Mouse (Mus musculus): Measurements from ENCODE around the gene Zfp319. TPM values are rescaled to one million over a fixed set of nuclear protein-coding genes. Genes with fewer than 3 reads are reported as not detected.

The Zfp319 gene
- polyA plus RNA-seq, 1 experiment from 2014 or later, result 11.3 TPM

GRCm38 (mm10) chr8:95305526-95305925, 26.2 kb downstream of the Zfp319 start:
- H3K27me3 ChIP-seq, result no peaks in the 10 kb centered on the region
- 70% methylated on average over 4 of the region's 4 CpGs for whole genome bisulfite sequencing
- no peak overlapping the region for H3K27ac ChIP-seq

GRCm38 (mm10) chr8:95302410-95302809, 29.3 kb downstream of the Zfp319 start:
- Histone ChIP-seq H3K27ac (no peak overlapping the region), H3K4me2 (no peak overlapping the region), H3K36me3 (no peaks in the 10 kb centered on the region), H3K9me3 (no peaks in the 10 kb centered on the region), H3K27me3 (no peaks in the 10 kb centered on the region), H3K9ac (replicated peaks) (no peak overlapping the region), H3K4me3 (replicated peaks) (no peak overlapping the region), H3K4me1 (replicated peaks) (no peaks in the 10 kb centered on the region)
- WGBS, result 23% methylated on average over 5 of the region's 5 CpGs
- no peak for ATAC-seq (ENCODE audit: insufficient number of reproducible peaks, insufficient read depth, low FRiP score, low TSS enrichment, low read depth)

More at GRCm38 (mm10) chr8:95305526-95305925, 26.2 kb downstream of the Zfp319 start:
- no peaks in the 10 kb centered on the region for H3K36me3 ChIP-seq
- H3K9me3 ChIP-seq, result no peaks in the 10 kb centered on the region
- no peak overlapping the region for H3K4me2 ChIP-seq
- H3K4me3 ChIP-seq (replicated peaks), result no peak overlapping the region
- ATAC-seq (ENCODE audit: insufficient number of reproducible peaks, insufficient read depth, low FRiP score, low TSS enrichment, low read depth), result no peak
- H3K4me1 ChIP-seq (replicated peaks), result no peaks in the 10 kb centered on the region
- no peak overlapping the region for H3K9ac ChIP-seq (replicated peaks)

GRCm38 (mm10) chr8:95293891-95294290, 37.9 kb downstream of the Zfp319 start:
- Histone ChIP-seq H3K9ac (replicated peaks) (no peak overlapping the region), H3K4me2 (no peak overlapping the region), H3K4me3 (replicated peaks) (no peak overlapping the region), H3K36me3 (no peaks in the 10 kb centered on the region), H3K4me1 (replicated peaks) (peaks cover 7% of the 10 kb centered on the region; the same call in 1 of the 2 replicates), H3K27ac (peak overlapping the region; percentile 20; the same call in 1 of the 2 replicates), H3K9me3 (no peaks in the 10 kb centered on the region), H3K27me3 (no peaks in the 10 kb centered on the region)
- 75% methylated on average over 7 of the region's 7 CpGs for WGBS
- ATAC-seq (ENCODE audit: insufficient number of reproducible peaks, insufficient read depth, low FRiP score, low TSS enrichment, low read depth), result no peak

GRCm38 (mm10) chr8:95293172-95293571, 38.6 kb downstream of the Zfp319 start:
- Histone ChIP-seq H3K4me3 (replicated peaks) (no peak overlapping the region), H3K9ac (replicated peaks) (no peak overlapping the region), H3K27me3 (no peaks in the 10 kb centered on the region), H3K4me2 (no peak overlapping the region), H3K27ac (no peak overlapping the region), H3K9me3 (no peaks in the 10 kb centered on the region), H3K4me1 (replicated peaks) (peaks cover 7% of the 10 kb centered on the region; the same call in 1 of the 2 replicates), H3K36me3 (no peaks in the 10 kb centered on the region)
- ATAC-seq (ENCODE audit: insufficient number of reproducible peaks, insufficient read depth, low FRiP score, low TSS enrichment, low read depth), result no peak
- 77% methylated on average over 11 of the region's 11 CpGs for WGBS

GRCm38 (mm10) chr8:95289066-95289650, 42.6 kb downstream of the Zfp319 start:
- H3K36me3 ChIP-seq, result no peaks in the 10 kb centered on the region
- no peak for ATAC-seq (ENCODE audit: insufficient number of reproducible peaks, insufficient read depth, low FRiP score, low TSS enrichment, low read depth)
- H3K9ac ChIP-seq (replicated peaks), result no peak overlapping the region
- no peak overlapping the region for H3K27ac ChIP-seq
- peaks cover 5% of the 10 kb centered on the region; the same call in 1 of the 2 replicates for H3K4me1 ChIP-seq (replicated peaks)
- H3K4me2 ChIP-seq, result no peak overlapping the region
- 67% methylated on average over 6 of the region's 6 CpGs for WGBS
- H3K9me3 ChIP-seq, result no peaks in the 10 kb centered on the region
- H3K4me3 ChIP-seq (replicated peaks), result no peak overlapping the region
- no peaks in the 10 kb centered on the region for H3K27me3 ChIP-seq

GRCm38 (mm10) chr8:95281493-95281892, 50.3 kb downstream of the Zfp319 start:
- Histone ChIP-seq H3K36me3 (no peaks in the 10 kb centered on the region), H3K9me3 (no peaks in the 10 kb centered on the region), H3K27me3 (no peaks in the 10 kb centered on the region), H3K4me3 (replicated peaks) (no peak overlapping the region), H3K4me2 (no peak overlapping the region), H3K9ac (replicated peaks) (no peak overlapping the region), H3K4me1 (replicated peaks) (no peaks in the 10 kb centered on the region), H3K27ac (no peak overlapping the region)
- WGBS, result 57% methylated on average over 5 of the region's 5 CpGs
- no peak for ATAC-seq (ENCODE audit: insufficient number of reproducible peaks, insufficient read depth, low FRiP score, low TSS enrichment, low read depth)

Other genes with a start within 250 kb of the Zfp319 start
- 16.4 and 16.5 TPM in 2 replicates for gene Kifc3, start 129.1 kb downstream of the Zfp319 start, polyA plus RNA-seq (2016; fragmentation: Nextera tagmentation; extraction: Ambion mirVana)
- 0.26 TPM in 1 of 2 replicates, not detected in the other for gene Cngb1, start 25.4 kb downstream of the Zfp319 start, polyA plus RNA-seq (2016; fragmentation: Nextera tagmentation; extraction: Ambion mirVana)
- 0.56 TPM in 1 of 2 replicates, not detected in the other for gene Tepp, start 21.4 kb downstream of the Zfp319 start, polyA plus RNA-seq (2016; fragmentation: Nextera tagmentation; extraction: Ambion mirVana)
- gene Usb1, start 334 bp upstream of the Zfp319 start, polyA plus RNA-seq (2016; fragmentation: Nextera tagmentation; extraction: Ambion mirVana), result 39.7 and 40.9 TPM in 2 replicates
- 12.5 and 13.8 TPM in 2 replicates for gene Mmp15, start 20.3 kb upstream of the Zfp319 start, polyA plus RNA-seq (2016; fragmentation: Nextera tagmentation; extraction: Ambion mirVana)
- 136 and 144 TPM in 2 replicates for gene Cfap20, start 102.9 kb upstream of the Zfp319 start, polyA plus RNA-seq (2016; fragmentation: Nextera tagmentation; extraction: Ambion mirVana)
- 12.6 and 14.0 TPM in 2 replicates for gene Csnk2a2, start 158.1 kb upstream of the Zfp319 start, polyA plus RNA-seq (2016; fragmentation: Nextera tagmentation; extraction: Ambion mirVana)
- gene Ccdc113, start 202.1 kb upstream of the Zfp319 start, polyA plus RNA-seq (2016; fragmentation: Nextera tagmentation; extraction: Ambion mirVana), result not detected in 2 replicates
- gene Prss54, start 244.4 kb upstream of the Zfp319 start, polyA plus RNA-seq (2016; fragmentation: Nextera tagmentation; extraction: Ambion mirVana), result not detected in 2 replicates